Mouse (Mus musculus) gastrocnemius, adult 2 months (tissue): ENCODE data around the gene Rpa2. TPM values are rescaled to one million over a fixed set of nuclear protein-coding genes. Genes with fewer than 3 reads are reported as not detected.
A peak's percentile ranks its signal among the peaks of the same experiment; 100 is the strongest.
"Not testable (repeated sequence)": the region's sequence is repeated elsewhere in the genome, so short reads cannot be mapped to it uniquely, and the experiment has no call there.

ENCODE experiments used
- DNase-seq: peaks from one replicate; pipeline ENCODE4 v3.0.0; 2022
- H3K27ac ChIP-seq: fragments of 200-600 bp; 2 replicates; pipeline ENCODE4 v1.8.1; 2022; ENCODE audit warnings: mild to moderate bottlenecking
- H3K4me3 ChIP-seq: fragments of 200-600 bp; 2 replicates; pipeline ENCODE4 v1.8.1; 2022; ENCODE audit warnings: mild to moderate bottlenecking, moderate library complexity
- CTCF ChIP-seq: fragments of 200-600 bp; IDR thresholded peaks from 2 replicates; pipeline ENCODE4 v1.8.1; 2022; ENCODE audit warnings: antibody characterized with exemption, mild to moderate bottlenecking, moderate library complexity
- intact Hi-C: fragments of 180-260 bp; cut with DNase I; formaldehyde crosslinking; loops from one replicate; pipeline ENCODE4 v1.15.1; 2025
- long read RNA-seq, 2 experiments: library from polyadenylated mRNA; stranded (forward); transcript quantifications; one replicate each; pipeline ENCODE4 v2.0.0; 2021
- total RNA-seq, 2 experiments: library from RNA; stranded (reverse); gene quantifications; 2 replicates each; pipeline ENCODE4 v1.2.3; 2021

Gene Rpa2
- 10 to 100 TPM; 14.2 to 16.3 TPM for total RNA-seq
- long read RNA-seq, experiment 1, transcript Rpa2-201 (9 exons, 1,813 nt), result major isoform, 36 of 36 reads
- long read RNA-seq, experiment 1, partial matches to known transcripts, result 0 of 36 reads
- long read RNA-seq, experiment 1, other reads (novel, unspliced or antisense), result 0 of 36 reads
- long read RNA-seq, experiment 2, transcript Rpa2-201 (9 exons, 1,813 nt), result major isoform, 39 of 40 reads
- long read RNA-seq, experiment 2, partial matches to known transcripts, result 0 of 40 reads
- long read RNA-seq, experiment 2, other reads (novel, unspliced or antisense), result 1 of 40 reads

DNA sequence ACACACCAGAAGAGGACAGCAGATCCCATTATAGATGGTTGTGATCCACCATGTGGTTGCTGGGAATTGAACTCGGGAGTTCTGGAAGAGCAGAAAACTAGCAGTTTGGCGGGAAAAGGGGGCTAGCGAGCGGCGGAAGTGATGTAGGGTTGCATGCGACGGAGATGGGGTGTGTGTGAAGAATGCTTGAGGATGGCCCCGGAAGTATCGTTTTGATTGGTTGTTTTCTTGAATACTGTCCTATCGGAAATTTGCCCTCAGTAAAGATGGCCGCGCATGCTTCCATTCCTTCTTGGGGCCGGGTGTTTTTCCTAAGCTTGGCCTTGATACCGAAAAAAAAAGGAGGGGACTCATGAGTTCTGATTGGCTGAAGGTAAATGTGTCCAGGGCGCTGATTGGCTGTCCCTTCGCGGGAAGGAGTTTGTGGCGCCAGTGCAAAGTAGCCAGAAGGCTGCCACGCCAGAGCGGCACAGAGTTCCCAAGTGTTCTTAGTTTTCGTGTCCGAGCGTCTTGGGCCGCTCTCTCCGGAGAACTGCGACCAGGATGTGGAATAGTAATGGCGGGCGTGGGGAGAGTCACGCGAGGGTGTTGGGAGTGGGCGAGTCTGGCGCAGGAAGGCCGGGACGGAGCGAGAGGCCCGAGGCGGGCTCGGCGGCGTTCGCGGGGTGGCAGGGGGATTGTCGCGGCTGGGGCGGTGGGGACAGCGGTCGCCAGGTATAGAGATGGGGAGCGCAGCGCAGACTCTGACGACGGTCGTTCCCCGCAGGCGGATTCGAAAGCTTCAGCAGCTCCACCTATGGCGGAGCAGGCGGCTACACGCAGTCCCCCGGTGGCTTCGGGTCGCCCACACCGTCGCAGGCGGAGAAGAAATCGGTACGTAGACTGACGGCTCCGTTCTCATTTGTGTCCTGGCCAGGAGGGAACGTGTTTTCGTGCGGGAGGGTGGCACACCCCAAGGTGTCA is at the start of gene Rpa2:
Rpa2 (plus strand) TSS at position 419 of the 963 bp plus-strand sequence.
- peak within 1 kb of the TSS; percentile 88 for H3K27ac ChIP-seq
- TF ChIP-seq CTCF, result no peak
- DNase-seq, result peak; percentile 98
- intact Hi-C loops, result no loop called here
- peak within 1 kb of the TSS; percentile 95 for H3K4me3 ChIP-seq

DNA sequence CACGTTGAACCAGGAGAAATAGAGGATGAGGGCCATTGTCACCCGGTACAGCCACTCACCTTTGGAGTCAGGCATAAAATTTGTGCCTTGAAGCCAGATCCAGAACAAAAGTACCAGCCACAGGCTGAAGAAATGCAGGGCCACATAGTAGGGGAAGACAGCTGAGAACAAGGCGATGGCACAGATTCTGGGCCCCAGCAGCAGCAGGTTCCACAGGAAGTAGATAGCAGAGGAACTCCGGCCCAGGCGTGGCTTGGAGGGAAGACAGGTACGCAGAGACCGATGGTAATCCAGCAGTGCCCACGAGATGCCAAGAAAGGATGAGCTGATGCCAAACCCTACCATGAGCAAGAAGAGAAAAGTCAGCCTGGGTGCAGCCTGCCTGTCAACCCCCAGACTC is 39.9 kb upstream of the Rpa2 start:
- Histone ChIP-seq H3K27ac (no peak overlapping the region), H3K4me3 (no peak overlapping the region)
- DNase-seq, result no peak
- intact Hi-C loops, result no loop called here
- TF ChIP-seq CTCF, result no peak

GRCm38 (mm10) chr4:132731616-132732015 is 36.5 kb upstream of the Rpa2 start:
- DNase-seq, result no peak
- intact Hi-C loops, result no loop called here
- Histone ChIP-seq H3K4me3 (peak overlapping the region; percentile 89), H3K27ac (peak overlapping the region; percentile 75; the same call in 1 of the 2 replicates)
- no peak for TF ChIP-seq CTCF

GRCm38 (mm10) chr4:132732148-132732684 is 35.9 kb upstream of the Rpa2 start, which contains the start of gene Xkr8:
Gene Xkr8, minus strand, starts transcription at chr4:132732546.
- peak within 1 kb of the TSS; percentile 75 for H3K27ac ChIP-seq

GRCm38 (mm10) chr4:132733071-132733770 is 34.9 kb upstream of the Rpa2 start:
- intact Hi-C loops, result no loop called here
- DNase-seq, result no peak
- Histone ChIP-seq H3K27ac (peak overlapping the region; percentile 72; the same call in 1 of the 2 replicates), H3K4me3 (no peak overlapping the region; the same call in 1 of the 2 replicates)
- TF ChIP-seq CTCF, result no peak

More at GRCm38 (mm10) chr4:132732148-132732684, 35.9 kb upstream of the Rpa2 start, which contains the start of gene Xkr8:
- TF ChIP-seq CTCF, result peak; percentile 27
- peak within 1 kb of the TSS; percentile 89 for H3K4me3 ChIP-seq
- DNase-seq, result peak; percentile 96
- intact Hi-C loops, result no loop called here

GRCm38 (mm10) chr4:132734766-132735165 is 33.4 kb upstream of the Rpa2 start:
- intact Hi-C loops, result no loop called here
- TF ChIP-seq CTCF, result no peak
- Histone ChIP-seq H3K4me3 (no peak overlapping the region), H3K27ac (no peak overlapping the region)
- DNase-seq, result no peak

DNA sequence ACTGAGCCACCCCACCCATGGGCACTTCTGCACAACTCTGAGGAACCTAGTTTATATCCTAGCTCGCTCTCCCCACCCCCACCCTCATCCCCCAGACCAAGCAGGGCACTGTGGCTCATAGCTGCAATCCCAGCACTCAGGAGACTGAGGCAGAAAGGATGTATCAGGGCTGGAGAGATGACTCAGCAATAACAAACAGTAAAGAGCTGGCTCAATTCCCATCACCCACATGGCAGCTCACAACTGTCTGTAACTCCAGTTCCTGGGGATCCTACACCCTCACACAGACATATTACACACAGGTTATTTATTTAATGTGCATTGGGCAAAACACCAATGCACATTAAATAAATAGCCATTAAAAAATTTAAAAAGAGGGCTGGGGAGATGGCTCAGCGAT is 32.7 kb upstream of the Rpa2 start:
- no peak for TF ChIP-seq CTCF
- DNase-seq, result no peak
- no peak overlapping the region for H3K27ac ChIP-seq
- H3K4me3 ChIP-seq, result no peak overlapping the region
- intact Hi-C loops, result no loop called here

DNA sequence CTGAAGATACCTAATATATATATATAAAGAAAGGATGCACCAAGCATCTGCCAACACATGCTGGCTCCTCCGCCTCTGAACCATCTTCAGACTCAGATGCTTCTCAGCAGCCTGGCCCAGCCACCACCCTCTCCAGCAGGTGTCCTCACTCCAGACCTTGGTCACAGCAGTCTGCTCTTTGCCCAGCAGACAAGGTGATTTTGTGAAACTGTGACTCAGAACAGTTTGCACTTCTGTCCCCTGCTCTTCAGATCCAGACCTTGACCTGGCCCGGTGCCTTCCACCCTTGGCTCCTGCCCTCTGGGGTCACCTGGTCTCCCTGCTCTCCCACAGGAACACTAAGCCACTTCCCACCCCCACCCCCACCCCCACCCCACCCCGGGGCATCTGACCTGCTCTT is 32.2 kb upstream of the Rpa2 start:
- intact Hi-C loops, result no loop called here
- Histone ChIP-seq H3K27ac (no peak overlapping the region), H3K4me3 (no peak overlapping the region)
- no peak for DNase-seq
- no peak for TF ChIP-seq CTCF

DNA sequence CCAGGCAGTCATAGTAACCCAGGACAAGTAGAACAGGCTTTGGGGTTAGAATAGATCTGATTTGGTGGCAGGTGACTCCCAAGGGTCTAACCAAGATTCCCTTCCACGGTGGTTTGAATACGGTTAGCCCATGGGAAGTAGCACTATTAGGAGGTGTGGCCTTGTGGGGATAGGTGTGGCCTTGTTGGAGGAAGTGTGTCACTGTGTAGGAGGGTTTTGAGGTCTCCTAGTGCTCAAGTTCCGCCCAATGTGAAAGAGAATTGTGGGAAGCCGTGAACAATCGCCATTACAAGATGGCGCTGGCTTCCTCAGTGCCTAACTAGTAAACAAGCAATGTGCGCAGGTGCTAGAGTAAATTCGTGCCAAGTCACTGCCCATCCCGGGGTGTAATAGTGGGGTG is 31.0 kb upstream of the Rpa2 start:
- H3K4me3 ChIP-seq, H3K27ac ChIP-seq, DNase-seq, intact Hi-C loops: not testable (repeated sequence)

GRCm38 (mm10) chr4:132741491-132741890 is 26.6 kb upstream of the Rpa2 start:
- no peak overlapping the region for H3K4me3 ChIP-seq
- DNase-seq, result no peak
- intact Hi-C loops, result no loop called here
- no peak for TF ChIP-seq CTCF
- H3K27ac ChIP-seq, result no peak overlapping the region

GRCm38 (mm10) chr4:132743992-132744911 is 23.9 kb upstream of the Rpa2 start:
- peak; percentile 57 for DNase-seq
- intact Hi-C loops, result no loop called here
- Histone ChIP-seq H3K27ac (peak overlapping the region; percentile 41), H3K4me3 (no peak overlapping the region)
- no peak for TF ChIP-seq CTCF
